ENCODE assay signal across 8 mouse cellular contexts in the genomic region with DNA sequence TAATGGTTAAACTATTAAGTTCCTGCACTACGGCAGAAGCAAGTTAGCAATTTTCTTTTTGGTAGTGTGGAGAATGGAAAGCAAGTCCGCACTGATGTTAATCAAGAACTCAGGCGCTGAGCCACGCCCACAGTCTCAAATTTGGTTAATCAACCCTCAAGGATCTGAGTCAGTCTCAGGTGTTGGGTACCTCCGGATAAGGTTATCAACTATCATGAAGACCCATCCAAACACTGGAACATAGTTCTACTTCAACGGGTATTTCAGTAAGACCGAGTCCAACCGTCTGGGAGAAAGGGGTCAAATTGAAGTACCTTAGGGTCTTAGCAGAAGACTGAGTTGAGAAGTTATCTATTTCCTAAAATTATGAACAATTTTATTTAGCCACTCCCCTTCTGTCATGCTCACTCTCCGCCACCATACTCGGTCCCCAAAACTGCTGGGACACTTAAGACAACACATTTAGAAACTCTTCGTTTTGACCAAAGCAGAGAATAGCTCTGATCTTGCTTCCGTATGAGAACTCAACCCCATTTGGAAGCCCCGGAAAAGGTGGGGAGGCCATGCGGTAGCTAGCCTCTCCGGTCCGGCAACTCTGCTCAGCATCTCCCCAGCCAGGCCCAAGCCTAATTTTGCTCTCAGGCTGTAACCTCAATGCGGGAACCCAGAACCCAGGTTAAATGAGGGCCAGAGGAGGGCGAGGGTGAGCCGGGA. TPM values are rescaled to one million over a fixed set of nuclear protein-coding genes. Genes with fewer than 3 reads are reported as not detected.
DNase-seq lines count a peak whose midpoint lies in the region; ATAC-seq and TF ChIP-seq lines count a peak whose summit lies in the region.

No protein-coding gene starts in this region.

- peaks cover 8% of the 10 kb centered on the region for H3K4me1 ChIP-seq in hindbrain, postnatal 0 days (ENCODE audit: insufficient read depth, low read length)
- peaks cover 30% of the 10 kb centered on the region for H3K4me1 ChIP-seq in liver, embryonic 13.5 days (replicated peaks)
- peaks cover 5% of the 10 kb centered on the region; the same call in 1 of the 2 replicates for H3K4me1 ChIP-seq in stomach, embryonic 15.5 days

- no peaks in the 10 kb centered on the region for H3K36me3 ChIP-seq in hindbrain, postnatal 0 days (ENCODE audit: insufficient read depth, low read length)
- peaks cover 15% of the 10 kb centered on the region for H3K36me3 ChIP-seq in liver, embryonic 13.5 days
- H3K36me3 ChIP-seq in stomach, embryonic 15.5 days = 0 out of 2 replicates have a peak, but pooled peaks cover 13% of the 10 kb centered on the region

- no peak for TF ChIP-seq CTCF in left cerebral cortex, adult 2 months (IDR thresholded peaks at IDR 0.05)
- peak; percentile 49 for TF ChIP-seq CTCF in hindbrain, postnatal 0 days (IDR thresholded peaks at IDR 0.05; ENCODE audit: low read depth)

- peak; percentile 10; the same call in 1 of the 2 replicates for ATAC-seq in hindbrain, postnatal 0 days
- peak; percentile 47 for ATAC-seq in liver, embryonic 13.5 days (ENCODE audit: low read depth)
- ATAC-seq in stomach, embryonic 15.5 days (ENCODE audit: insufficient read depth, low FRiP score, low read depth) = peak; percentile 36

- peak overlapping the region; percentile 96 for H3K4me3 ChIP-seq in left cerebral cortex, adult 2 months
- peak overlapping the region; percentile 71 for H3K4me3 ChIP-seq in hindbrain, postnatal 0 days (ENCODE audit: low read length)
- peak overlapping the region; percentile 78 for H3K4me3 ChIP-seq in liver, embryonic 13.5 days (replicated peaks)
- peak overlapping the region; percentile 77 for H3K4me3 ChIP-seq in stomach, embryonic 15.5 days (replicated peaks)

- H3K27me3 ChIP-seq in hindbrain, postnatal 0 days (ENCODE audit: insufficient read depth, low read length) = no peaks in the 10 kb centered on the region
- no peaks in the 10 kb centered on the region for H3K27me3 ChIP-seq in liver, embryonic 13.5 days
- no peaks in the 10 kb centered on the region for H3K27me3 ChIP-seq in stomach, embryonic 15.5 days (replicated peaks)

- intact Hi-C loops in left cerebral cortex, adult 2 months (cut with DNase I) = loop anchor here (1.0 kb wide), 2 partner anchors 23 to 33 kb away; a partner anchor contains a TSS
- intact Hi-C loops in left cerebral cortex, postnatal 25 days (cut with DNase I) = loop anchor here (1.0 to 2.0 kb wide), 2 partner anchors 24 to 35 kb away; a partner anchor contains a TSS

- WGBS in hindbrain, postnatal 0 days = 11% methylated on average over 19 of the region's 19 CpGs
- 4% methylated on average over 19 of the region's 19 CpGs for WGBS in liver, embryonic 13.5 days (ENCODE audit: insufficient replicate concordance)
- WGBS in stomach, embryonic 15.5 days = 9% methylated on average over 19 of the region's 19 CpGs

- peak overlapping the region; percentile 85 for H3K27ac ChIP-seq in left cerebral cortex, adult 2 months
- peak overlapping the region; percentile 68 for H3K27ac ChIP-seq in hindbrain, postnatal 0 days
- peak overlapping the region; percentile 95 for H3K27ac ChIP-seq in liver, embryonic 13.5 days
- peak overlapping the region; percentile 88 for H3K27ac ChIP-seq in stomach, embryonic 15.5 days

- H3K4me2 ChIP-seq in hindbrain, postnatal 0 days (ENCODE audit: low read depth, low read length) = peak overlapping the region; percentile 78
- H3K4me2 ChIP-seq in liver, embryonic 13.5 days = peak overlapping the region; percentile 92
- H3K4me2 ChIP-seq in stomach, embryonic 15.5 days = peak overlapping the region; percentile 66

- no peak for DNase-seq in left cerebral cortex, adult 2 months (ENCODE audit: extremely low spot score in 1 of 2, low spot score in 2 of 2)
- no peak for DNase-seq in left cerebral cortex, postnatal 25 days (ENCODE audit: low spot score in 2 of 2)
- DNase-seq in c-Kit-positive CD71-positive TER-119-negative erythroid progenitor cells, embryonic 14.5 days (ENCODE audit: low read depth) = peak; percentile 46
- DNase-seq in hindbrain, postnatal 0 days (ENCODE audit: low spot score) = no peak
- peak; percentile 15 for DNase-seq in liver, embryonic 13.5 days
- DNase-seq in urinary bladder, postnatal 10 days (ENCODE audit: low spot score) = no peak
- no peak for DNase-seq in embryo, embryonic 9.5 days (ENCODE audit: extremely low spot score)

- no peaks in the 10 kb centered on the region for H3K9me3 ChIP-seq in hindbrain, postnatal 0 days (ENCODE audit: low read length)
- no peaks in the 10 kb centered on the region for H3K9me3 ChIP-seq in liver, embryonic 13.5 days (replicated peaks)
- no peaks in the 10 kb centered on the region for H3K9me3 ChIP-seq in stomach, embryonic 15.5 days

- H3K9ac ChIP-seq in hindbrain, postnatal 0 days (replicated peaks; ENCODE audit: low read length) = peak overlapping the region; percentile 66
- H3K9ac ChIP-seq in liver, embryonic 13.5 days = peak overlapping the region; percentile 87
- peak overlapping the region; percentile 75 for H3K9ac ChIP-seq in stomach, embryonic 15.5 days

RNA-seq across cellular contexts. Expression of a gene that starts 9.2 kb away (rescaled TPM):
- total RNA-seq in left cerebral cortex, adult 2 months (2021) = 10 to 100 TPM; 30.9 to 31.5 TPM
- 10 to 100 TPM; 24.8 to 25.5 TPM for total RNA-seq in left cerebral cortex, postnatal 25 days (2021)
- total RNA-seq in hindbrain, postnatal 0 days (2014; rRNA removed) = 34.1 and 39.2 TPM in 2 replicates
- 23.6 and 25.0 TPM in 2 replicates for polyA plus RNA-seq in hindbrain, postnatal 0 days (2015; fragmentation: Nextera tagmentation; extraction: Ambion mirVana)
- polyA plus RNA-seq in liver, embryonic 13.5 days (2015; fragmentation: Nextera tagmentation; extraction: Ambion mirVana) = 9.4 and 10.5 TPM in 2 replicates
- 16.7 and 18.6 TPM in 2 replicates for polyA plus RNA-seq in stomach, embryonic 15.5 days (2015; fragmentation: Nextera tagmentation; extraction: Ambion mirVana)

RNA-seq across cellular contexts. Expression of a gene that starts 23.3 kb away (rescaled TPM):
- 10 to 100 TPM; 83.2 to 84.8 TPM for total RNA-seq in left cerebral cortex, adult 2 months (2021)
- total RNA-seq in left cerebral cortex, postnatal 25 days (2021) = 10 to 100 TPM; 79.9 to 83.7 TPM
- 15.2 and 16.9 TPM in 2 replicates for total RNA-seq in hindbrain, postnatal 0 days (2014; rRNA removed)
- polyA plus RNA-seq in hindbrain, postnatal 0 days (2015; fragmentation: Nextera tagmentation; extraction: Ambion mirVana) = 85.2 TPM in 2 replicates
- polyA plus RNA-seq in liver, embryonic 13.5 days (2015; fragmentation: Nextera tagmentation; extraction: Ambion mirVana) = 41.5 and 50.9 TPM in 2 replicates
- polyA plus RNA-seq in stomach, embryonic 15.5 days (2015; fragmentation: Nextera tagmentation; extraction: Ambion mirVana) = 92.1 and 95.0 TPM in 2 replicates

RNA-seq across cellular contexts. Expression of a gene that starts 23.9 kb away (rescaled TPM):
- 10 to 100 TPM; 63.4 to 68.7 TPM for total RNA-seq in left cerebral cortex, adult 2 months (2021)
- 10 to 100 TPM; 64.1 to 68.2 TPM for total RNA-seq in left cerebral cortex, postnatal 25 days (2021)
- 34.1 and 38.1 TPM in 2 replicates for total RNA-seq in hindbrain, postnatal 0 days (2014; rRNA removed)
- 61.9 and 62.0 TPM in 2 replicates for polyA plus RNA-seq in hindbrain, postnatal 0 days (2015; fragmentation: Nextera tagmentation; extraction: Ambion mirVana)
- polyA plus RNA-seq in liver, embryonic 13.5 days (2015; fragmentation: Nextera tagmentation; extraction: Ambion mirVana) = 26.8 and 31.6 TPM in 2 replicates
- 58.1 and 66.2 TPM in 2 replicates for polyA plus RNA-seq in stomach, embryonic 15.5 days (2015; fragmentation: Nextera tagmentation; extraction: Ambion mirVana)

RNA-seq across cellular contexts. Expression of a gene that starts 32.2 kb away (rescaled TPM):
- 10 to 100 TPM; 78.1 to 96.5 TPM for total RNA-seq in left cerebral cortex, adult 2 months (2021)
- total RNA-seq in left cerebral cortex, postnatal 25 days (2021) = 100 to 1,000 TPM; 101 to 103 TPM
- total RNA-seq in hindbrain, postnatal 0 days (2014; rRNA removed) = 72.2 and 80.6 TPM in 2 replicates
- polyA plus RNA-seq in hindbrain, postnatal 0 days (2015; fragmentation: Nextera tagmentation; extraction: Ambion mirVana) = 120 and 124 TPM in 2 replicates
- polyA plus RNA-seq in liver, embryonic 13.5 days (2015; fragmentation: Nextera tagmentation; extraction: Ambion mirVana) = 82.2 and 87.8 TPM in 2 replicates
- polyA plus RNA-seq in stomach, embryonic 15.5 days (2015; fragmentation: Nextera tagmentation; extraction: Ambion mirVana) = 117 and 136 TPM in 2 replicates

RNA-seq across cellular contexts. Expression of a gene that starts 32.2 kb away (rescaled TPM):
- total RNA-seq in left cerebral cortex, adult 2 months (2021) = not detected
- not detected for total RNA-seq in left cerebral cortex, postnatal 25 days (2021)
- total RNA-seq in hindbrain, postnatal 0 days (2014; rRNA removed) = not detected in 2 replicates
- not detected in 2 replicates for polyA plus RNA-seq in hindbrain, postnatal 0 days (2015; fragmentation: Nextera tagmentation; extraction: Ambion mirVana)
- not detected in 2 replicates for polyA plus RNA-seq in liver, embryonic 13.5 days (2015; fragmentation: Nextera tagmentation; extraction: Ambion mirVana)
- not detected in 2 replicates for polyA plus RNA-seq in stomach, embryonic 15.5 days (2015; fragmentation: Nextera tagmentation; extraction: Ambion mirVana)

Comparison
In these comparisons a context has a peak if more than half of its experiments do, and no peak if none do; other contexts are left out.
1. DNase-seq: peak in c-Kit-positive CD71-positive TER-119-negative erythroid progenitor cells, embryonic 14.5 days (single experiment) and liver, embryonic 13.5 days (single experiment); none in left cerebral cortex, adult 2 months (0 of 2), left cerebral cortex, postnatal 25 days (0 of 2), hindbrain, postnatal 0 days (single experiment), urinary bladder, postnatal 10 days (single experiment) and embryo, embryonic 9.5 days (single experiment).
2. Peak in every context shown above with its lines, with median percentiles within 50 percentile points of each other: H3K27ac ChIP-seq, H3K4me3 ChIP-seq, ATAC-seq, H3K4me2 ChIP-seq and H3K9ac ChIP-seq.